Mouse (Mus musculus): Measurements from ENCODE around the gene Syce2. TPM values are rescaled to one million over a fixed set of nuclear protein-coding genes. Genes with fewer than 3 reads are reported as not detected.

The Syce2 gene
- polyA plus RNA-seq, 1 experiment from 2014 or later = 86.2 TPM

- 92% methylated on average over 15 of the region's 15 CpGs for WGBS
- no peaks in the 10 kb centered on the region; the same call in 1 of the 2 replicates for H3K36me3 ChIP-seq (ENCODE audit: control insufficient read depth, insufficient read depth, low read length)
- peaks cover 5% of the 10 kb centered on the region; the same call in 1 of the 2 replicates for H3K27me3 ChIP-seq (ENCODE audit: control insufficient read depth, insufficient read depth, low read length)
These were observed 46.7 kb downstream of the Syce2 start for GRCm38 (mm10) chr8:84918646-84919045.

DNA sequence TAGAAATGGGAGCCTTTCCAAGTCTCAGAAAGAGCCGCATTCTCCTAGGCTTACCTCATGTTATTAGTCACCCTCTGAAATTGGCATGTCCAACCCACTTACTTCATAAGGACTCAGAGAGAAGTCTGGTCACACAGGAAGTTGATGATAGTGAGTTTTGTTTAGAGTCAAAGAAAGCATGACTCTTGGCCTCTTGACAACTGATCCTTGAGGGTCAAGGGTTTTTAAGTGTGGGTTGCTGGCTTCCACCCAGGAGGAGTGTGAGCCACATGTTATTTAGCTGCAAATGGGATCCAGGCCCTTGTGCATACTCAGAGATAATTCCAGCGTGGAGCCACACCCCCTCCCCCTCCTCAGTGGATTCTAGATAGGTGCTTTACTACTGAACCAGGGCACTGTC lies 49.7 kb downstream of the Syce2 start:
- H3K9me3 ChIP-seq (ENCODE audit: control insufficient read depth, low read length) = no peaks in the 10 kb centered on the region
- no peak overlapping the region for H3K4me3 ChIP-seq (ENCODE audit: low read depth, low read length)
- no peak for ATAC-seq (replicated peaks; ENCODE audit: low FRiP score)
- H3K9ac ChIP-seq (ENCODE audit: low read length) = no peak overlapping the region
- H3K4me2 ChIP-seq (ENCODE audit: low read depth, low read length, severe bottlenecking) = no peak overlapping the region
- no peaks in the 10 kb centered on the region for H3K4me1 ChIP-seq (replicated peaks; ENCODE audit: control insufficient read depth, insufficient read depth, low read length)
- no peak for DNase-seq (ENCODE audit: low spot score)
- 92% methylated on average over 2 of the region's 2 CpGs for WGBS
- no peak overlapping the region for H3K27ac ChIP-seq (ENCODE audit: low read depth, low read length)
- H3K27me3 ChIP-seq (ENCODE audit: control insufficient read depth, insufficient read depth, low read length) = peaks cover 2% of the 10 kb centered on the region; the same call in 1 of the 2 replicates
- H3K36me3 ChIP-seq (ENCODE audit: control insufficient read depth, insufficient read depth, low read length) = no peaks in the 10 kb centered on the region; the same call in 1 of the 2 replicates

More at GRCm38 (mm10) chr8:84918646-84919045, 46.7 kb downstream of the Syce2 start:
- Histone ChIP-seq H3K9ac (ENCODE audit: low read length) (no peak overlapping the region), H3K4me1 (replicated peaks; ENCODE audit: control insufficient read depth, insufficient read depth, low read length) (no peaks in the 10 kb centered on the region), H3K4me3 (ENCODE audit: low read depth, low read length) (no peak overlapping the region), H3K9me3 (ENCODE audit: control insufficient read depth, low read length) (no peaks in the 10 kb centered on the region; the same call in 1 of the 2 replicates), H3K4me2 (ENCODE audit: low read depth, low read length, severe bottlenecking) (no peak overlapping the region), H3K27ac (ENCODE audit: low read depth, low read length) (no peak overlapping the region)
- DNase-seq (ENCODE audit: low spot score) = no peak
- ATAC-seq (replicated peaks; ENCODE audit: low FRiP score) = no peak

DNA sequence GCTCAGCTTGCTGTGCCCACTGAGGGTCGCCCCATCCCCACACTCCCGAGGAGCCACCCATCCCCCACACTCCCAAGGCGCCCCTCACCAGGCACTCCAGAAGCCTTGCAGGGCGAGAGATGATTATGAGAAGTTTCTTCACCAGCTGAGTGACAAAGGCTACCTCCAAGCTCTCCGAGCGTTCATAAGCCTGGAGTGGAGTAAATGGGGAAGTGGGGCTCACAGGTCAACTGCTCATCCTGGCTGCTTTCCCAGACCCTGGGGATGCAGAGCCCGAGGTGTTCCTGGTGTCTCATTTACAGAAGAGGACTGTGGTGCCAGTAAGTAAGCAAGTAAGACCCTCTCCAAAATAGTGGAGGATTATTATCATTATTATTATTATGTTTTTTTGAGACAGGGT lies 53.6 kb downstream of the Syce2 start:
- H3K9ac ChIP-seq (ENCODE audit: low read length) = no peak overlapping the region
- no peak for DNase-seq (ENCODE audit: low spot score)
- H3K27me3 ChIP-seq (ENCODE audit: control insufficient read depth, insufficient read depth, low read length) = peaks cover 5% of the 10 kb centered on the region
- H3K36me3 ChIP-seq (ENCODE audit: control insufficient read depth, insufficient read depth, low read length) = no peaks in the 10 kb centered on the region; the same call in 1 of the 2 replicates
- ATAC-seq (replicated peaks; ENCODE audit: low FRiP score) = no peak
- no peak overlapping the region for H3K4me2 ChIP-seq (ENCODE audit: low read depth, low read length, severe bottlenecking)
- H3K27ac ChIP-seq (ENCODE audit: low read depth, low read length) = no peak overlapping the region
- H3K4me3 ChIP-seq (ENCODE audit: low read depth, low read length) = no peak overlapping the region
- WGBS = 83% methylated on average over 7 of the region's 7 CpGs
- H3K9me3 ChIP-seq (ENCODE audit: control insufficient read depth, low read length) = no peaks in the 10 kb centered on the region
- H3K4me1 ChIP-seq (replicated peaks; ENCODE audit: control insufficient read depth, insufficient read depth, low read length) = peaks cover 3% of the 10 kb centered on the region; the same call in 1 of the 2 replicates

DNA sequence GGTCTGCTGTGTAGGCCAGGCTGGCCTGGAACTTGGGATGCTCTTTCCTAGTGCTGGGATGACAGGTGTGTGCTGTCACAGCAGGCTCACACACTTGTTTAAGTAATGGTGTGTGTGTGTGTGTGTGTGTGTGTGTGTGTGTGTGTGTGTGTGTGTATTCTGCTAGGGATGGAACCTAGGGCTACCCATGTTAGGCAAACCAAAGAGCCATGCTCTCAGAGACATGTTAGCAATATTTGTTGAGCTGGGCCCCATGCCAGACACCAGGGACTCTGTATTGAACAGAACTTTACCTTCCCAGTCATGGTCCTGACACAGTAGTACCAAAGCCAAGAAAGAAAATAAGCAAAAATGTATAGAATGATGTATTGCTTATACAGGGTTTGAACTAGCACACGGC lies 55.6 kb downstream of the Syce2 start:
- Histone ChIP-seq H3K4me1 (replicated peaks; ENCODE audit: control insufficient read depth, insufficient read depth, low read length) (peaks cover 3% of the 10 kb centered on the region; the same call in 1 of the 2 replicates), H3K4me2 (ENCODE audit: low read depth, low read length, severe bottlenecking) (no peak overlapping the region), H3K27ac (ENCODE audit: low read depth, low read length) (no peak overlapping the region), H3K36me3 (ENCODE audit: control insufficient read depth, insufficient read depth, low read length) (no peaks in the 10 kb centered on the region; the same call in 1 of the 2 replicates), H3K9me3 (ENCODE audit: control insufficient read depth, low read length) (no peaks in the 10 kb centered on the region), H3K9ac (ENCODE audit: low read length) (no peak overlapping the region), H3K27me3 (ENCODE audit: control insufficient read depth, insufficient read depth, low read length) (peaks cover 7% of the 10 kb centered on the region), H3K4me3 (ENCODE audit: low read depth, low read length) (no peak overlapping the region)
- ATAC-seq (replicated peaks; ENCODE audit: low FRiP score) (no peak), DNase-seq (ENCODE audit: low spot score) (no peak)
- WGBS = 94% methylated on average over 1 of the region's 1 CpGs

DNA sequence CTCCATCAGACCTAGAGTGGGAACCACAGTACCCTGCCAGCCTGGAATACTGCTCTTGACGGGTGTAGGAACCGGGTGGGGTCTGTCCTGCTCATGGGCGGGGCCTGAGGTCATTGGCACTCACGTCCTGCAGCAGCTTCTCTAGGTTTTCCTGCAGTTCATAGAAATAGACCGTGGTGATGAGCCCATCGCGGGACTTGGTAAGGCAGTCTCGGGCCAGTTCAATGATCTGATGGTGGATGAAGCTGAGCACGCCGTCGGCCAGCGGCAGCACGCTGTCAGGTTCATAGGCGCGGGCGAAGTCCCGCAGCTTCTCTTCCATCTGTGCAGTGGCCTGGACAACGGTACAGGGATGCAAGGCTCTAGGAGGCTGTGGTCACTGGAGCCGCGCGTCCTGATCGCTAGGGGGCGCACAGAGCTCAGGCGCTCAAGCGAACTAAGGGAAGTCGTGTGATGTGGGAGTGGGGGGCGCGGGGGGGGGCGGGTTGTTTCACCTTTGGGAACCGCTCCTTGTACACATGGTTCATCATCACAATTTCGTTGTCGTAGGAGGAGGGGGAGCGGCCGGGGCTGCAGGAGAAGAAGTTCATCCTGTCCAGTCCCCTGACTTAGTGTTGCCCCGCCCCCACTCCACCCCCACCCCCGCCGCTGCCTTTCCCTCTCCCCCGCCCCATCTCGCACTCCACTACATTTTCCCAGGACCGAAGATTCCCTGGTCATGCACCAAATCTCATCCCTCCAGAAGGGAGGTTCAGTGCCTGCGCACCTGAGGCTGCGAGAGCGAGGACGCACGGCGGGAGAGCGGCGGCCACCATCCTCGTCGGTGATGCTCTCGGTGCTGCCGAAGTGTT lies 56.8 kb downstream of the Syce2 start:
- Histone ChIP-seq H3K9ac (ENCODE audit: low read length) (peak overlapping the region; percentile 52), H3K27me3 (ENCODE audit: control insufficient read depth, insufficient read depth, low read length) (peaks cover 7% of the 10 kb centered on the region), H3K4me3 (ENCODE audit: low read depth, low read length) (peak overlapping the region; percentile 39), H3K4me1 (replicated peaks; ENCODE audit: control insufficient read depth, insufficient read depth, low read length) (peaks cover 3% of the 10 kb centered on the region; the same call in 1 of the 2 replicates), H3K4me2 (ENCODE audit: low read depth, low read length, severe bottlenecking) (peak overlapping the region; percentile 70), H3K36me3 (ENCODE audit: control insufficient read depth, insufficient read depth, low read length) (no peaks in the 10 kb centered on the region; the same call in 1 of the 2 replicates), H3K9me3 (ENCODE audit: control insufficient read depth, low read length) (no peaks in the 10 kb centered on the region), H3K27ac (ENCODE audit: low read depth, low read length) (no peak overlapping the region; the same call in 1 of the 2 replicates)
- DNase-seq (ENCODE audit: low spot score) (peak; percentile 90), ATAC-seq (replicated peaks; ENCODE audit: low FRiP score) (peak; percentile 88)
- 2% methylated on average over 46 of the region's 52 CpGs for WGBS

GRCm38 (mm10) chr8:84930582-84930981 lies 58.7 kb downstream of the Syce2 start:
- WGBS = 95% methylated on average over 13 of the region's 13 CpGs
- DNase-seq (ENCODE audit: low spot score) (no peak), ATAC-seq (replicated peaks; ENCODE audit: low FRiP score) (no peak)
- Histone ChIP-seq H3K4me1 (replicated peaks; ENCODE audit: control insufficient read depth, insufficient read depth, low read length) (peaks cover 11% of the 10 kb centered on the region), H3K36me3 (ENCODE audit: control insufficient read depth, insufficient read depth, low read length) (no peaks in the 10 kb centered on the region), H3K9ac (ENCODE audit: low read length) (no peak overlapping the region), H3K4me3 (ENCODE audit: low read depth, low read length) (no peak overlapping the region), H3K4me2 (ENCODE audit: low read depth, low read length, severe bottlenecking) (no peak overlapping the region), H3K9me3 (ENCODE audit: control insufficient read depth, low read length) (no peaks in the 10 kb centered on the region), H3K27me3 (ENCODE audit: control insufficient read depth, insufficient read depth, low read length) (peaks cover 14% of the 10 kb centered on the region), H3K27ac (ENCODE audit: low read depth, low read length) (no peak overlapping the region)

GRCm38 (mm10) chr8:84933767-84934559 lies 62.1 kb downstream of the Syce2 start:
- WGBS = 85% methylated on average over 16 of the region's 16 CpGs
- Histone ChIP-seq H3K9ac (ENCODE audit: low read length) (no peak overlapping the region), H3K36me3 (ENCODE audit: control insufficient read depth, insufficient read depth, low read length) (no peaks in the 10 kb centered on the region), H3K9me3 (ENCODE audit: control insufficient read depth, low read length) (no peaks in the 10 kb centered on the region), H3K4me3 (ENCODE audit: low read depth, low read length) (no peak overlapping the region), H3K4me2 (ENCODE audit: low read depth, low read length, severe bottlenecking) (peak overlapping the region; percentile 91; the same call in 1 of the 2 replicates), H3K27me3 (ENCODE audit: control insufficient read depth, insufficient read depth, low read length) (peaks cover 25% of the 10 kb centered on the region), H3K27ac (ENCODE audit: low read depth, low read length) (no peak overlapping the region), H3K4me1 (replicated peaks; ENCODE audit: control insufficient read depth, insufficient read depth, low read length) (peaks cover 21% of the 10 kb centered on the region)
- no peak for DNase-seq (ENCODE audit: low spot score)
- ATAC-seq (replicated peaks; ENCODE audit: low FRiP score) = no peak

DNA sequence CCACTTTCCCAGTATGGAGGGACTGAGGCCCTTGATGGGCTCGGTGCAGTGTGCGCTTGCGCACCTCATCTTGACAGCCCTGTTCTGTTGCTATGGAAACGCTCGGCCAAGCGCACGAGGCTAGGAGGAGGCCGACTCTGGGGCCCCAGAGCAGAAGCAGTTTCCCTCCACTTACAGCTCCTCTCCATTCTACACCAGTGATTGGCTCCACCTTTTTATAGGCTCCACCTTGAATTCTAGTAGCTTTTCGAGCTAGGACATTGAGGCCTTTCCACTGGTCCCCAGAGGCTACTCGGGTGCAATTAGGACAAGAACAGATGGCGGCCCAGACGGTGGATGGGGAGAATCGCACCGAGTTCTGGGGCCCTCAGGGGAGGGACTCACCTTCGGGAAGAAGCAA lies 62.9 kb downstream of the Syce2 start:
- 2% methylated on average over 15 of the region's 15 CpGs for WGBS
- Histone ChIP-seq H3K4me1 (replicated peaks; ENCODE audit: control insufficient read depth, insufficient read depth, low read length) (peaks cover 18% of the 10 kb centered on the region), H3K9ac (ENCODE audit: low read length) (peak overlapping the region; percentile 33; the same call in 1 of the 2 replicates), H3K4me2 (ENCODE audit: low read depth, low read length, severe bottlenecking) (peak overlapping the region; percentile 91), H3K27me3 (ENCODE audit: control insufficient read depth, insufficient read depth, low read length) (peaks cover 20% of the 10 kb centered on the region), H3K27ac (ENCODE audit: low read depth, low read length) (no peak overlapping the region), H3K36me3 (ENCODE audit: control insufficient read depth, insufficient read depth, low read length) (no peaks in the 10 kb centered on the region), H3K4me3 (ENCODE audit: low read depth, low read length) (peak overlapping the region; percentile 63; the same call in 1 of the 2 replicates), H3K9me3 (ENCODE audit: control insufficient read depth, low read length) (no peaks in the 10 kb centered on the region)
- peak; percentile 88 for DNase-seq (ENCODE audit: low spot score)
- ATAC-seq (replicated peaks; ENCODE audit: low FRiP score) = peak; percentile 85
